Mouse (Mus musculus) MN1 (cell line): Measurements from ENCODE around the gene Stk11ip.
A peak's percentile ranks its signal among the peaks of the same experiment; 100 is the strongest.

Experiments
- DNase-seq: peaks from one replicate; pipeline ENCODE4 v3.0.0-alpha.2; 2016; ENCODE audit warnings: low spot score

Stk11ip gene

GRCm38 (mm10) chr1:75504256-75505045, 16.9 kb upstream of the Stk11ip start:
- DNase-seq, result no peak

- DNase-seq, result peak; percentile 75
Observed at GRCm38 (mm10) chr1:75505159-75505955, 16.0 kb upstream of the Stk11ip start.

- peak; percentile 76 for DNase-seq
Observed at GRCm38 (mm10) chr1:75505956-75506831, 15.1 kb upstream of the Stk11ip start, which contains the start of gene Obsl1. Gene Obsl1 (minus strand): TSS chr1:75506452.

GRCm38 (mm10) chr1:75507006-75507405, 14.3 kb upstream of the Stk11ip start, which contains the start of gene Inha:
Gene Inha (plus strand): TSS chr1:75507077.
- no peak for DNase-seq

- no peak for DNase-seq
Observed at GRCm38 (mm10) chr1:75509586-75509985, 11.7 kb upstream of the Stk11ip start.

GRCm38 (mm10) chr1:75510154-75510553, 11.2 kb upstream of the Stk11ip start:
- DNase-seq, result no peak

- no peak for DNase-seq
Observed at GRCm38 (mm10) chr1:75511437-75512210, 9.7 kb upstream of the Stk11ip start.

GRCm38 (mm10) chr1:75512550-75512949, 8.8 kb upstream of the Stk11ip start:
- no peak for DNase-seq

- no peak for DNase-seq
Observed at GRCm38 (mm10) chr1:75516703-75517380, 4.5 kb upstream of the Stk11ip start.

GRCm38 (mm10) chr1:75517984-75518383, 3.3 kb upstream of the Stk11ip start:
- no peak for DNase-seq

GRCm38 (mm10) chr1:75518427-75518826, 2.9 kb upstream of the Stk11ip start:
- no peak for DNase-seq

GRCm38 (mm10) chr1:75519576-75519975, 1.8 kb upstream of the Stk11ip start:
- DNase-seq, result peak; percentile 29

- DNase-seq, result no peak
Observed at GRCm38 (mm10) chr1:75524679-75525078, 3.4 kb downstream of the Stk11ip start.

- peak; percentile 66 for DNase-seq
Observed at GRCm38 (mm10) chr1:75530546-75530945, 9.2 kb downstream of the Stk11ip start.

GRCm38 (mm10) chr1:75532280-75533172, 11.2 kb downstream of the Stk11ip start:
- no peak for DNase-seq

GRCm38 (mm10) chr1:75533325-75534252, 12.3 kb downstream of the Stk11ip start:
- no peak for DNase-seq

- no peak for DNase-seq
Observed at GRCm38 (mm10) chr1:75537587-75537986, 16.3 kb downstream of the Stk11ip start.

GRCm38 (mm10) chr1:75538597-75539190, 17.4 kb downstream of the Stk11ip start:
- no peak for DNase-seq
